Mouse (Mus musculus) thymus, postnatal 25 days (tissue): ENCODE measurements around the gene Gcc2.
A peak's percentile ranks its signal among the peaks of the same experiment; 100 is the strongest.
"Not testable (repeated sequence)": the region's sequence is repeated elsewhere in the genome, so short reads cannot be mapped to it uniquely, and the experiment has no call there.

Source experiments
- DNase-seq: peaks from one replicate; pipeline ENCODE4 v3.0.0; 2022

Gcc2 gene

GRCm38 (mm10) chr10:58327836-58328235 is 72.5 kb downstream of the Gcc2 start:
- DNase-seq: not testable (repeated sequence)

- DNase-seq: no peak
Observed at GRCm38 (mm10) chr10:58328517-58329108, 73.3 kb downstream of the Gcc2 start.

- no peak for DNase-seq
Observed at GRCm38 (mm10) chr10:58330635-58331034, 75.3 kb downstream of the Gcc2 start.

GRCm38 (mm10) chr10:58331741-58332140 is 76.4 kb downstream of the Gcc2 start:
- no peak for DNase-seq

GRCm38 (mm10) chr10:58333414-58333813 is 78.1 kb downstream of the Gcc2 start:
- DNase-seq: no peak

- DNase-seq: no peak
Observed at GRCm38 (mm10) chr10:58336156-58336555, 80.9 kb downstream of the Gcc2 start.

- not testable (repeated sequence) for DNase-seq
Observed at GRCm38 (mm10) chr10:58337091-58337490, 81.8 kb downstream of the Gcc2 start.

GRCm38 (mm10) chr10:58338590-58338989 is 83.3 kb downstream of the Gcc2 start:
- DNase-seq: no peak

GRCm38 (mm10) chr10:58341685-58342084 is 86.4 kb downstream of the Gcc2 start:
- DNase-seq: peak; percentile 26

- DNase-seq: no peak
Observed at GRCm38 (mm10) chr10:58342199-58342598, 86.9 kb downstream of the Gcc2 start.

- DNase-seq: no peak
Observed at GRCm38 (mm10) chr10:58343552-58343951, 88.3 kb downstream of the Gcc2 start.

- DNase-seq: peak; percentile 25
Observed at GRCm38 (mm10) chr10:58350600-58350999, 95.3 kb downstream of the Gcc2 start.

GRCm38 (mm10) chr10:58351670-58352069 is 96.4 kb downstream of the Gcc2 start:
- DNase-seq: no peak

- no peak for DNase-seq
Observed at GRCm38 (mm10) chr10:58352364-58352763, 97.1 kb downstream of the Gcc2 start.

GRCm38 (mm10) chr10:58354561-58354960 is 99.3 kb downstream of the Gcc2 start:
- no peak for DNase-seq
